Mouse (Mus musculus) left cerebral cortex, postnatal 14 days (tissue): ENCODE results near the gene Tmem256. TPM values are rescaled to one million over a fixed set of nuclear protein-coding genes. Genes with fewer than 3 reads are reported as not detected.
A peak's percentile ranks its signal among the peaks of the same experiment; 100 is the strongest.
"Not testable (repeated sequence)": the region's sequence is repeated elsewhere in the genome, so short reads cannot be mapped to it uniquely, and the experiment has no call there.

ENCODE experiments used
- DNase-seq, 2 experiments: peaks; one replicate each; pipeline ENCODE4 v3.0.0; 2021 to 2022; ENCODE audit warnings: low spot score in 2 of 2, mixed read lengths in 1 of 2
- intact Hi-C: fragments of 180-260 bp; cut with DNase I; formaldehyde crosslinking; loops from one replicate; pipeline ENCODE4 v1.15.1; 2025
- total RNA-seq, 2 experiments: library from RNA; stranded (reverse); gene quantifications; 2 replicates each; pipeline ENCODE4 v1.2.3; 2021

Gene Tmem256
- total RNA-seq, 2 experiments from 2014 or later, result 160 to 167 TPM

GRCm38 (mm10) chr11:69846198-69846680 lies 7.9 kb downstream of the Tmem256 start, which contains the start of gene Plscr3:
Plscr3 (plus strand) TSS chr11:69846376.
- peak; percentile 81 to 83 for DNase-seq
- intact Hi-C loops, result loop anchor here (5.0 kb wide), 1 partner anchor 56 kb away; the partner anchor contains the start of genes 2810408A11Rik and Neurl4

GRCm38 (mm10) chr11:69846738-69847688 lies 8.7 kb downstream of the Tmem256 start:
- intact Hi-C loops, result loop anchor here (5.0 kb wide), 1 partner anchor 55 kb away; the partner anchor contains the start of genes 2810408A11Rik and Neurl4

GRCm38 (mm10) chr11:69848021-69848420 lies 9.7 kb downstream of the Tmem256 start:
- intact Hi-C loops, result loop anchor here (5.0 kb wide), 1 partner anchor 54 kb away; the partner anchor contains the start of genes 2810408A11Rik and Neurl4

More at GRCm38 (mm10) chr11:69846738-69847688, 8.7 kb downstream of the Tmem256 start:
- DNase-seq, result no peak

GRCm38 (mm10) chr11:69849128-69849527 lies 10.8 kb downstream of the Tmem256 start:
- intact Hi-C loops, result loop anchor here (5.0 kb wide), 1 partner anchor 53 kb away; the partner anchor contains the start of genes 2810408A11Rik and Neurl4
- no peak for DNase-seq

More at GRCm38 (mm10) chr11:69848021-69848420, 9.7 kb downstream of the Tmem256 start:
- DNase-seq, result no peak

- intact Hi-C loops, result loop anchor here (5.0 kb wide), 1 partner anchor 52 kb away; the partner anchor contains the start of genes 2810408A11Rik and Neurl4
- no peak for DNase-seq
Measured at GRCm38 (mm10) chr11:69849884-69850283, 11.6 kb downstream of the Tmem256 start.

GRCm38 (mm10) chr11:69850754-69851153 lies 12.4 kb downstream of the Tmem256 start:
- intact Hi-C loops, result no loop called here

GRCm38 (mm10) chr11:69853994-69854393 lies 15.7 kb downstream of the Tmem256 start:
- intact Hi-C loops, result no loop called here
- DNase-seq, result no peak

More at GRCm38 (mm10) chr11:69850754-69851153, 12.4 kb downstream of the Tmem256 start:
- no peak for DNase-seq

GRCm38 (mm10) chr11:69854680-69855079 lies 16.4 kb downstream of the Tmem256 start:
- DNase-seq, result no peak
- intact Hi-C loops, result no loop called here

- DNase-seq, result no peak
- intact Hi-C loops, result no loop called here
Measured at GRCm38 (mm10) chr11:69855347-69855746, 17.0 kb downstream of the Tmem256 start.

- intact Hi-C loops, result no loop called here
- no peak for DNase-seq
Measured at GRCm38 (mm10) chr11:69858113-69858998, 20.0 kb downstream of the Tmem256 start, which contains the start of gene Tnk1. Tnk1 (minus strand) TSS chr11:69858730.

- intact Hi-C loops, DNase-seq: not testable (repeated sequence)
Measured at GRCm38 (mm10) chr11:69863729-69864128, 25.4 kb downstream of the Tmem256 start.

GRCm38 (mm10) chr11:69864138-69864860 lies 26.0 kb downstream of the Tmem256 start:
- intact Hi-C loops, result no loop called here
- DNase-seq, result no peak

GRCm38 (mm10) chr11:69865561-69865960 lies 27.2 kb downstream of the Tmem256 start:
- no peak for DNase-seq
- intact Hi-C loops, result no loop called here

- DNase-seq, result no peak
- intact Hi-C loops, result no loop called here
Measured at GRCm38 (mm10) chr11:69867335-69867734, 29.0 kb downstream of the Tmem256 start.

- DNase-seq, result no peak
- intact Hi-C loops, result loop anchor here (10.0 kb wide), 1 partner anchor 186 kb away; the partner anchor contains the start of genes Senp3 and Tnfsf13
Measured at GRCm38 (mm10) chr11:69870289-69871069, 32.2 kb downstream of the Tmem256 start.

GRCm38 (mm10) chr11:69871822-69872221 lies 33.5 kb downstream of the Tmem256 start:
- no peak for DNase-seq
- intact Hi-C loops, result loop anchor here (10.0 kb wide), 1 partner anchor 187 kb away; the partner anchor contains the start of genes Senp3 and Tnfsf13

- intact Hi-C loops, result loop anchor here (10.0 kb wide), 1 partner anchor 188 kb away; the partner anchor contains the start of genes Senp3 and Tnfsf13
- no peak for DNase-seq
Measured at GRCm38 (mm10) chr11:69872451-69872850, 34.1 kb downstream of the Tmem256 start.
